Mouse (Mus musculus): Measurements from ENCODE around the gene Ddx58. TPM values are rescaled to one million over a fixed set of nuclear protein-coding genes. Genes with fewer than 3 reads are reported as not detected.

Ddx58 gene
- polyA plus RNA-seq, 1 experiment from 2014 or later, result 18.0 TPM

GRCm38 (mm10) chr4:40217910-40218309 lies 21.7 kb downstream of the Ddx58 start:
- no peaks in the 10 kb centered on the region for H3K9me3 ChIP-seq (ENCODE audit: control insufficient read depth)
- no peaks in the 10 kb centered on the region for H3K27me3 ChIP-seq (replicated peaks; ENCODE audit: control insufficient read depth, insufficient read depth, low read length)
- H3K9ac ChIP-seq (ENCODE audit: low read depth, low read length), result no peak overlapping the region
- WGBS, result 61% methylated on average over 3 of the region's 3 CpGs
- no peak overlapping the region for H3K4me2 ChIP-seq (replicated peaks; ENCODE audit: low read depth)
- H3K4me3 ChIP-seq (ENCODE audit: low read depth, low read length), result no peak overlapping the region
- no peaks in the 10 kb centered on the region for H3K4me1 ChIP-seq (replicated peaks; ENCODE audit: control insufficient read depth, insufficient read depth, low read length)
- ATAC-seq, result no peak
- H3K36me3 ChIP-seq (ENCODE audit: control insufficient read depth, insufficient read depth), result peaks cover 48% of the 10 kb centered on the region
- H3K27ac ChIP-seq (ENCODE audit: low read depth, low read length), result no peak overlapping the region
- TF ChIP-seq CTCF (IDR thresholded peaks at IDR 0.05; ENCODE audit: low read depth), result 0 out of 2 replicates have a peak, but pooled peaks have one; percentile 11

GRCm38 (mm10) chr4:40212177-40212576 lies 27.5 kb downstream of the Ddx58 start:
- Histone ChIP-seq H3K9me3 (ENCODE audit: control insufficient read depth) (no peaks in the 10 kb centered on the region), H3K27me3 (replicated peaks; ENCODE audit: control insufficient read depth, insufficient read depth, low read length) (no peaks in the 10 kb centered on the region), H3K4me1 (replicated peaks; ENCODE audit: control insufficient read depth, insufficient read depth, low read length) (no peaks in the 10 kb centered on the region), H3K27ac (ENCODE audit: low read depth, low read length) (no peak overlapping the region), H3K9ac (ENCODE audit: low read depth, low read length) (no peak overlapping the region), H3K4me3 (ENCODE audit: low read depth, low read length) (no peak overlapping the region), H3K4me2 (replicated peaks; ENCODE audit: low read depth) (no peak overlapping the region), H3K36me3 (ENCODE audit: control insufficient read depth, insufficient read depth) (peaks cover 57% of the 10 kb centered on the region)
- ATAC-seq, result no peak
- 74% methylated on average over 4 of the region's 6 CpGs for WGBS
- TF ChIP-seq CTCF (IDR thresholded peaks at IDR 0.05; ENCODE audit: low read depth), result no peak

- Histone ChIP-seq H3K27me3 (replicated peaks; ENCODE audit: control insufficient read depth, insufficient read depth, low read length) (no peaks in the 10 kb centered on the region), H3K4me1 (replicated peaks; ENCODE audit: control insufficient read depth, insufficient read depth, low read length) (no peaks in the 10 kb centered on the region), H3K4me3 (ENCODE audit: low read depth, low read length) (no peak overlapping the region), H3K36me3 (ENCODE audit: control insufficient read depth, insufficient read depth) (peaks cover 70% of the 10 kb centered on the region), H3K9me3 (ENCODE audit: control insufficient read depth) (no peaks in the 10 kb centered on the region), H3K9ac (ENCODE audit: low read depth, low read length) (no peak overlapping the region), H3K4me2 (replicated peaks; ENCODE audit: low read depth) (no peak overlapping the region), H3K27ac (ENCODE audit: low read depth, low read length) (no peak overlapping the region)
- WGBS, result 90% methylated on average over 5 of the region's 5 CpGs
- no peak for TF ChIP-seq CTCF (IDR thresholded peaks at IDR 0.05; ENCODE audit: low read depth)
- ATAC-seq, result no peak
Measured at GRCm38 (mm10) chr4:40207701-40208100, 31.9 kb downstream of the Ddx58 start.

- no peak for TF ChIP-seq CTCF (IDR thresholded peaks at IDR 0.05; ENCODE audit: low read depth)
- Histone ChIP-seq H3K4me2 (replicated peaks; ENCODE audit: low read depth) (no peak overlapping the region), H3K9ac (ENCODE audit: low read depth, low read length) (no peak overlapping the region), H3K27ac (ENCODE audit: low read depth, low read length) (no peak overlapping the region), H3K9me3 (ENCODE audit: control insufficient read depth) (no peaks in the 10 kb centered on the region), H3K4me1 (replicated peaks; ENCODE audit: control insufficient read depth, insufficient read depth, low read length) (no peaks in the 10 kb centered on the region), H3K27me3 (replicated peaks; ENCODE audit: control insufficient read depth, insufficient read depth, low read length) (no peaks in the 10 kb centered on the region), H3K4me3 (ENCODE audit: low read depth, low read length) (no peak overlapping the region), H3K36me3 (ENCODE audit: control insufficient read depth, insufficient read depth) (peaks cover 63% of the 10 kb centered on the region)
- no peak for ATAC-seq
- 92% methylated on average over 22 of the region's 22 CpGs for WGBS
Measured at GRCm38 (mm10) chr4:40205231-40205903, 34.3 kb downstream of the Ddx58 start.

- Histone ChIP-seq H3K4me3 (ENCODE audit: low read depth, low read length) (no peak overlapping the region), H3K36me3 (ENCODE audit: control insufficient read depth, insufficient read depth) (peaks cover 58% of the 10 kb centered on the region), H3K4me2 (replicated peaks; ENCODE audit: low read depth) (no peak overlapping the region), H3K9me3 (ENCODE audit: control insufficient read depth) (no peaks in the 10 kb centered on the region), H3K27me3 (replicated peaks; ENCODE audit: control insufficient read depth, insufficient read depth, low read length) (no peaks in the 10 kb centered on the region), H3K27ac (ENCODE audit: low read depth, low read length) (no peak overlapping the region), H3K4me1 (replicated peaks; ENCODE audit: control insufficient read depth, insufficient read depth, low read length) (no peaks in the 10 kb centered on the region), H3K9ac (ENCODE audit: low read depth, low read length) (no peak overlapping the region)
- 92% methylated on average over 3 of the region's 3 CpGs for WGBS
- ATAC-seq, result no peak
- TF ChIP-seq CTCF (IDR thresholded peaks at IDR 0.05; ENCODE audit: low read depth), result no peak
Measured at GRCm38 (mm10) chr4:40204374-40204773, 35.3 kb downstream of the Ddx58 start.

GRCm38 (mm10) chr4:40202205-40202604 lies 37.4 kb downstream of the Ddx58 start:
- no peak overlapping the region for H3K4me2 ChIP-seq (replicated peaks; ENCODE audit: low read depth)
- 80% methylated on average over 6 of the region's 6 CpGs for WGBS

More at GRCm38 (mm10) chr4:40202205-40202604, 37.4 kb downstream of the Ddx58 start:
- no peak for TF ChIP-seq CTCF (IDR thresholded peaks at IDR 0.05; ENCODE audit: low read depth)
- H3K27me3 ChIP-seq (replicated peaks; ENCODE audit: control insufficient read depth, insufficient read depth, low read length), result no peaks in the 10 kb centered on the region
- no peak overlapping the region for H3K4me3 ChIP-seq (ENCODE audit: low read depth, low read length)
- no peak overlapping the region for H3K27ac ChIP-seq (ENCODE audit: low read depth, low read length)
- H3K9me3 ChIP-seq (ENCODE audit: control insufficient read depth), result no peaks in the 10 kb centered on the region
- no peak for ATAC-seq
- H3K36me3 ChIP-seq (ENCODE audit: control insufficient read depth, insufficient read depth), result peaks cover 56% of the 10 kb centered on the region
- no peaks in the 10 kb centered on the region for H3K4me1 ChIP-seq (replicated peaks; ENCODE audit: control insufficient read depth, insufficient read depth, low read length)
- H3K9ac ChIP-seq (ENCODE audit: low read depth, low read length), result no peak overlapping the region

All from intestine, postnatal 0 days (tissue).